Mouse (Mus musculus): ENCODE data around the gene Inpp4b.

- TF ChIP-seq CTCF (IDR thresholded peaks at IDR 0.05; ENCODE audit: low read depth) (no peak), EP300 (IDR thresholded peaks at IDR 0.05; ENCODE audit: low read depth) (no peak)
These were observed 654.5 kb downstream of the Inpp4b start for GRCm38 (mm10) chr8:81996823-81997222.
